In genomic region chr10:77677562-77677961, GRCm38 (mm10) we compare ENCODE assay signal across 9 mouse cellular contexts. TPM values are rescaled to one million over a fixed set of nuclear protein-coding genes. Genes with fewer than 3 reads are reported as not detected.
A peak's percentile ranks its signal among the peaks of the same experiment; 100 is the strongest.
DNase-seq lines count a peak whose midpoint lies in the region; ATAC-seq and TF ChIP-seq lines count a peak whose summit lies in the region.
"Had no signal": no experiment of that assay in that cellular context is flagged by ENCODE, and none has a peak within 500 bp of the region (broad histone marks: within the 10 kb centered on the region; RNA-seq: fewer than 3 reads in every experiment).

No protein-coding gene starts in this region.

- peak overlapping the region; percentile 35 for H3K4me3 ChIP-seq in heart, embryonic 12.5 days
- peak overlapping the region; percentile 12 to 54; a peak in 3 of 4 replicates for H3K4me3 ChIP-seq in ES-E14 (ENCODE audit: insufficient read depth in 1 of 2, low read depth in 1 of 2, low read length in 2 of 2, poor library complexity in 1 of 2, severe bottlenecking in 1 of 2)
- H3K4me3 ChIP-seq in hindbrain, embryonic 15.5 days = peak overlapping the region; percentile 32
- peak overlapping the region; percentile 37 for H3K4me3 ChIP-seq in midbrain, postnatal 0 days (ENCODE audit: low read depth, low read length)

- WGBS in heart, embryonic 12.5 days = 1% methylated on average over 35 of the region's 35 CpGs
- 1% methylated on average over 35 of the region's 35 CpGs for WGBS in hindbrain, embryonic 15.5 days
- WGBS in midbrain, postnatal 0 days = under 1% methylated on average over 35 of the region's 35 CpGs

- intact Hi-C loops in heart, postnatal 14 days (cut with DNase I) = no loop called here

- ATAC-seq in heart, embryonic 12.5 days (ENCODE audit: insufficient number of reproducible peaks, low FRiP score) = no peak
- no peak for ATAC-seq in hindbrain, embryonic 15.5 days (ENCODE audit: low FRiP score, low read depth)
- ATAC-seq in midbrain, postnatal 0 days (ENCODE audit: low FRiP score) = no peak

- H3K9me3 ChIP-seq in heart, embryonic 12.5 days (replicated peaks) = no peaks in the 10 kb centered on the region
- H3K9me3 ChIP-seq in ES-E14 (ENCODE audit: control insufficient read depth, insufficient read depth, low read depth, low read length) = no peaks in the 10 kb centered on the region
- no peaks in the 10 kb centered on the region for H3K9me3 ChIP-seq in hindbrain, embryonic 15.5 days
- H3K9me3 ChIP-seq in midbrain, postnatal 0 days (ENCODE audit: low read length) = no peaks in the 10 kb centered on the region

- no peak overlapping the region for H3K9ac ChIP-seq in heart, embryonic 12.5 days
- no peak overlapping the region for H3K9ac ChIP-seq in ES-E14 (ENCODE audit: insufficient read depth, low read depth, low read length, poor library complexity, severe bottlenecking)
- H3K9ac ChIP-seq in hindbrain, embryonic 15.5 days = peak overlapping the region; percentile 21; the same call in 1 of the 2 replicates
- H3K9ac ChIP-seq in midbrain, postnatal 0 days (replicated peaks; ENCODE audit: low read length, poor library complexity, severe bottlenecking) = 0 out of 2 replicates have a peak overlapping the region, but pooled peaks have one; percentile 29

- H3K27ac ChIP-seq in heart, embryonic 12.5 days (ENCODE audit: poor library complexity, severe bottlenecking) = no peak overlapping the region
- H3K27ac ChIP-seq in ES-E14 (ENCODE audit: insufficient read depth, low read depth, low read length, poor library complexity, severe bottlenecking) = no peak overlapping the region
- H3K27ac ChIP-seq in hindbrain, embryonic 15.5 days (replicated peaks) = no peak overlapping the region
- H3K27ac ChIP-seq in midbrain, postnatal 0 days (ENCODE audit: low read depth, low read length) = no peak overlapping the region

- H3K36me3 ChIP-seq in heart, embryonic 12.5 days = no peaks in the 10 kb centered on the region
- H3K36me3 ChIP-seq in ES-E14 (ENCODE audit: control insufficient read depth, insufficient read depth, low read length, poor library complexity, severe bottlenecking) = no peaks in the 10 kb centered on the region
- no peaks in the 10 kb centered on the region for H3K36me3 ChIP-seq in hindbrain, embryonic 15.5 days
- H3K36me3 ChIP-seq in midbrain, postnatal 0 days (ENCODE audit: insufficient read depth, low read length) = no peaks in the 10 kb centered on the region

- no peak for DNase-seq in heart, postnatal 14 days
- no peak for DNase-seq in ES-E14 (ENCODE audit: low read depth, low spot score)
- DNase-seq in midbrain, postnatal 0 days (ENCODE audit: low spot score) = no peak
- no peak for DNase-seq in left cerebral cortex, adult 8-10 months (ENCODE audit: low spot score in 2 of 2)
- no peak for DNase-seq in frontal cortex, adult 2 months (ENCODE audit: extremely low spot score in 1 of 2, low spot score in 1 of 2)
- no peak for DNase-seq in frontal cortex, postnatal 10 days (ENCODE audit: low spot score in 2 of 2)

- peaks cover 62% of the 10 kb centered on the region for H3K27me3 ChIP-seq in heart, embryonic 12.5 days (replicated peaks)
- peaks cover 40% of the 10 kb centered on the region for H3K27me3 ChIP-seq in hindbrain, embryonic 15.5 days
- H3K27me3 ChIP-seq in midbrain, postnatal 0 days (ENCODE audit: insufficient read depth, low read length) = peaks cover 18% of the 10 kb centered on the region

- in situ Hi-C loops in ES-E14 (cut with MboI; ENCODE audit: low sequenced_read_pairs in 2 of 2, unreplicated experiment in 2 of 2) = no loop called here

- TF ChIP-seq CTCF in midbrain, postnatal 0 days (IDR thresholded peaks at IDR 0.05) = no peak

- H3K4me2 ChIP-seq in heart, embryonic 12.5 days = peak overlapping the region; percentile 65
- peak overlapping the region; percentile 77 for H3K4me2 ChIP-seq in hindbrain, embryonic 15.5 days
- H3K4me2 ChIP-seq in midbrain, postnatal 0 days (ENCODE audit: low read depth, low read length, poor library complexity, severe bottlenecking) = peak overlapping the region; percentile 84

- peaks cover 8% of the 10 kb centered on the region for H3K4me1 ChIP-seq in heart, embryonic 12.5 days (replicated peaks)
- peaks cover 0 to 10% of the 10 kb centered on the region in 2 experiments; a peak in 2 of 4 replicates for H3K4me1 ChIP-seq in ES-E14 (ENCODE audit: control insufficient read depth in 2 of 2, insufficient read depth in 2 of 2, low read length in 2 of 2, poor library complexity in 1 of 2)
- peaks cover 11% of the 10 kb centered on the region for H3K4me1 ChIP-seq in hindbrain, embryonic 15.5 days (replicated peaks)
- H3K4me1 ChIP-seq in midbrain, postnatal 0 days (ENCODE audit: insufficient read depth, low read length) = peaks cover 4% of the 10 kb centered on the region; the same call in 1 of the 2 replicates

TF ChIP-seq in ES-E14, 5 proteins besides CTCF, POLR2A, EP300 and RAD21:
- TF ChIP-seq MAFK (IDR thresholded peaks at IDR 0.05; ENCODE audit: insufficient read depth, low read depth, low read length) (no peak), ZNF384 (IDR thresholded peaks at IDR 0.05; ENCODE audit: low read depth, low read length) (no peak), CHD2 (IDR thresholded peaks at IDR 0.05; ENCODE audit: low read depth, low read length) (no peak), ZC3H11A (IDR thresholded peaks at IDR 0.05; ENCODE audit: borderline replicate concordance, low read depth, low read length) (no peak), HCFC1 (IDR thresholded peaks at IDR 0.05; ENCODE audit: borderline replicate concordance, insufficient read depth, low read length) (no peak)

RNA-seq across cellular contexts. Expression of gene Tspear, which starts 8.8 kb away (rescaled TPM):
- polyA plus RNA-seq in heart, embryonic 12.5 days (2016; fragmentation: Nextera tagmentation; extraction: Ambion mirVana) = not detected in 2 replicates
- total RNA-seq in heart, postnatal 14 days (2021) = under 1 TPM in 1 of 2 experiments, not detected in 1; 0.17 TPM
- total RNA-seq in ES-E14 (2012; rRNA removed) = 0.49 and 0.90 TPM in 2 replicates
- 0.99 and 1.3 TPM in 2 replicates for polyA plus RNA-seq in hindbrain, embryonic 15.5 days (2015; fragmentation: Nextera tagmentation; extraction: Ambion mirVana)
- total RNA-seq in midbrain, postnatal 0 days (2014; rRNA removed) = 0.66 and 1.5 TPM in 2 replicates
- polyA plus RNA-seq in midbrain, postnatal 0 days (2015; fragmentation: Nextera tagmentation; extraction: Ambion mirVana) = 0.63 and 1.3 TPM in 2 replicates
- total RNA-seq in left cerebral cortex, adult 8-10 months (2022) = 1 to 10 TPM in 1 of 4 experiments, under 1 TPM in 3; 0.35 to 1.1 (median 0.74) TPM
- polyA plus RNA-seq in frontal cortex, adult 2 months (2012; rRNA removed) = 0.04 TPM in 1 of 2 replicates, not detected in the other

RNA-seq across cellular contexts. Expression of gene Gm19402, which starts 13.0 kb away (rescaled TPM):
- polyA plus RNA-seq in heart, embryonic 12.5 days (2016; fragmentation: Nextera tagmentation; extraction: Ambion mirVana) = not detected in 2 replicates
- total RNA-seq in heart, postnatal 14 days (2021) = not detected
- total RNA-seq in ES-E14 (2012; rRNA removed) = not detected in 2 replicates
- polyA plus RNA-seq in hindbrain, embryonic 15.5 days (2015; fragmentation: Nextera tagmentation; extraction: Ambion mirVana) = not detected in 2 replicates
- not detected in 2 replicates for total RNA-seq in midbrain, postnatal 0 days (2014; rRNA removed)
- not detected in 2 replicates for polyA plus RNA-seq in midbrain, postnatal 0 days (2015; fragmentation: Nextera tagmentation; extraction: Ambion mirVana)
- not detected for total RNA-seq in left cerebral cortex, adult 8-10 months (2022)
- polyA plus RNA-seq in frontal cortex, adult 2 months (2012; rRNA removed) = not detected in 2 replicates
- total RNA-seq: megakaryocyte-erythroid progenitor cell, adult 5-6 weeks had no signal

RNA-seq across cellular contexts. Expression of gene Gm9508, which starts 19.5 kb away (rescaled TPM):
- not detected in 2 replicates for polyA plus RNA-seq in heart, embryonic 12.5 days (2016; fragmentation: Nextera tagmentation; extraction: Ambion mirVana)
- total RNA-seq in heart, postnatal 14 days (2021) = not detected
- total RNA-seq in ES-E14 (2012; rRNA removed) = not detected in 2 replicates
- polyA plus RNA-seq in hindbrain, embryonic 15.5 days (2015; fragmentation: Nextera tagmentation; extraction: Ambion mirVana) = not detected in 2 replicates
- total RNA-seq in midbrain, postnatal 0 days (2014; rRNA removed) = not detected in 2 replicates
- polyA plus RNA-seq in midbrain, postnatal 0 days (2015; fragmentation: Nextera tagmentation; extraction: Ambion mirVana) = not detected in 2 replicates
- not detected for total RNA-seq in left cerebral cortex, adult 8-10 months (2022)
- not detected in 2 replicates for polyA plus RNA-seq in frontal cortex, adult 2 months (2012; rRNA removed)
- total RNA-seq: megakaryocyte-erythroid progenitor cell, adult 5-6 weeks had no signal

RNA-seq across cellular contexts. Expression of gene Gm10272, which starts 28.9 kb away (rescaled TPM):
- not detected in 2 replicates for polyA plus RNA-seq in heart, embryonic 12.5 days (2016; fragmentation: Nextera tagmentation; extraction: Ambion mirVana)
- total RNA-seq in heart, postnatal 14 days (2021) = not detected
- not detected in 2 replicates for total RNA-seq in ES-E14 (2012; rRNA removed)
- polyA plus RNA-seq in hindbrain, embryonic 15.5 days (2015; fragmentation: Nextera tagmentation; extraction: Ambion mirVana) = not detected in 2 replicates
- not detected in 2 replicates for total RNA-seq in midbrain, postnatal 0 days (2014; rRNA removed)
- not detected in 2 replicates for polyA plus RNA-seq in midbrain, postnatal 0 days (2015; fragmentation: Nextera tagmentation; extraction: Ambion mirVana)
- not detected for total RNA-seq in left cerebral cortex, adult 8-10 months (2022)
- not detected in 2 replicates for polyA plus RNA-seq in frontal cortex, adult 2 months (2012; rRNA removed)
- total RNA-seq: megakaryocyte-erythroid progenitor cell, adult 5-6 weeks had no signal

RNA-seq across cellular contexts. Expression of gene Gm10024, which starts 33.7 kb away (rescaled TPM):
- not detected in 2 replicates for polyA plus RNA-seq in heart, embryonic 12.5 days (2016; fragmentation: Nextera tagmentation; extraction: Ambion mirVana)
- total RNA-seq in heart, postnatal 14 days (2021) = not detected
- not detected in 2 replicates for total RNA-seq in ES-E14 (2012; rRNA removed)
- not detected in 2 replicates for polyA plus RNA-seq in hindbrain, embryonic 15.5 days (2015; fragmentation: Nextera tagmentation; extraction: Ambion mirVana)
- total RNA-seq in midbrain, postnatal 0 days (2014; rRNA removed) = not detected in 2 replicates
- polyA plus RNA-seq in midbrain, postnatal 0 days (2015; fragmentation: Nextera tagmentation; extraction: Ambion mirVana) = not detected in 2 replicates
- total RNA-seq in left cerebral cortex, adult 8-10 months (2022) = not detected
- polyA plus RNA-seq in frontal cortex, adult 2 months (2012; rRNA removed) = not detected in 2 replicates
- total RNA-seq: megakaryocyte-erythroid progenitor cell, adult 5-6 weeks had no signal

Comparison
In these comparisons a context has a peak if more than half of its experiments do, and no peak if none do; other contexts are left out.
1. H3K9ac ChIP-seq: peak in hindbrain, embryonic 15.5 days (single experiment) and midbrain, postnatal 0 days (single experiment); none in heart, embryonic 12.5 days (single experiment) and ES-E14 (single experiment).
2. Peak in every context shown above with its lines, with median percentiles within 50 percentile points of each other: H3K4me2 ChIP-seq and H3K4me3 ChIP-seq.